8 mouse cellular contexts compared by ENCODE assay signal in genomic region chr4:155320281-155321244, GRCm38 (mm10). TPM values are rescaled to one million over a fixed set of nuclear protein-coding genes. Genes with fewer than 3 reads are reported as not detected.
DNase-seq lines count a peak whose midpoint lies in the region; ATAC-seq and TF ChIP-seq lines count a peak whose summit lies in the region.

No protein-coding gene starts in this region.

- no peak overlapping the region for H3K4me2 ChIP-seq in CH12.LX (ENCODE audit: insufficient read depth, low read depth, poor library complexity, severe bottlenecking)
- no peak overlapping the region for H3K4me2 ChIP-seq in forebrain, embryonic 16.5 days (ENCODE audit: low read length)
- no peak overlapping the region for H3K4me2 ChIP-seq in stomach, embryonic 15.5 days

- H3K79me2 ChIP-seq in CH12.LX (replicated peaks; ENCODE audit: control insufficient read depth, extremely low read depth, insufficient read depth, poor library complexity, severe bottlenecking), result no peaks in the 10 kb centered on the region

- no peak for TF ChIP-seq EP300 in CH12.LX (IDR thresholded peaks at IDR 0.05; ENCODE audit: low read length)

- peaks cover 5 to 12% of the 10 kb centered on the region in 2 experiments; a peak in 3 of 4 replicates for H3K4me1 ChIP-seq in CH12.LX (ENCODE audit: control insufficient read depth in 1 of 2, insufficient read depth in 2 of 2)
- H3K4me1 ChIP-seq in forebrain, embryonic 16.5 days (replicated peaks; ENCODE audit: control insufficient read depth, insufficient read depth, low read length), result peaks cover 8% of the 10 kb centered on the region
- H3K4me1 ChIP-seq in stomach, embryonic 15.5 days, result 0 out of 2 replicates have a peak, but pooled peaks cover 3% of the 10 kb centered on the region

- dilution Hi-C loops in CH12.LX (cut with MboI; ENCODE audit: extremely low pct_ligation_motif_present, extremely low pct_unique_long_range_greater_than_20kb, low sequenced_read_pairs), result no loop called here

- H3K36me3 ChIP-seq in CH12.LX (replicated peaks in 1 of 2; ENCODE audit: control insufficient read depth in 1 of 2, insufficient read depth in 1 of 2, low read length in 1 of 2), result no peaks in the 10 kb centered on the region
- no peaks in the 10 kb centered on the region for H3K36me3 ChIP-seq in forebrain, embryonic 16.5 days (ENCODE audit: control insufficient read depth, insufficient read depth)
- no peaks in the 10 kb centered on the region for H3K36me3 ChIP-seq in stomach, embryonic 15.5 days

- H3K27ac ChIP-seq in CH12.LX (ENCODE audit: insufficient read depth, low read depth), result no peak overlapping the region
- peak overlapping the region; percentile 24; the same call in 1 of the 2 replicates for H3K27ac ChIP-seq in forebrain, embryonic 16.5 days (ENCODE audit: low read length)
- H3K27ac ChIP-seq in stomach, embryonic 15.5 days, result no peak overlapping the region

- H3K9ac ChIP-seq in CH12.LX (ENCODE audit: insufficient read depth, low read depth), result no peak overlapping the region
- 0 out of 2 replicates have a peak overlapping the region, but pooled peaks have one; percentile 27 for H3K9ac ChIP-seq in forebrain, embryonic 16.5 days (replicated peaks; ENCODE audit: low read depth, low read length)
- no peak overlapping the region for H3K9ac ChIP-seq in stomach, embryonic 15.5 days

- peak; percentile 85 for ATAC-seq in forebrain, embryonic 16.5 days
- peak; percentile 44; the same call in 1 of the 2 replicates for ATAC-seq in stomach, embryonic 15.5 days (ENCODE audit: insufficient read depth, low FRiP score, low read depth)

- in situ Hi-C loops in CH12.LX (cut with MboI; ENCODE audit: low pct_ligation_motif_present, low pct_unique_long_range_greater_than_20kb, low sequenced_read_pairs), result no loop called here

- DNase-seq in gastrocnemius, adult 18-20 months (ENCODE audit: low spot score), result peak; percentile 24
- DNase-seq in gastrocnemius, postnatal 25 days, result no peak
- peak; percentile 70 for DNase-seq in CH12.LX (ENCODE audit: extremely low read depth)
- peak; percentile 38 for DNase-seq in c-Kit-positive CD71-positive TER-119-positive erythroid progenitor cells, embryonic 14.5 days (ENCODE audit: low spot score)
- DNase-seq in kidney, postnatal 25 days, result peak; percentile 54 to 59
- DNase-seq in mesoderm, embryonic 11.5 days (ENCODE audit: low read depth, low spot score), result peak; percentile 88

- TF ChIP-seq RAD21 in CH12.LX (IDR thresholded peaks at IDR 0.05; ENCODE audit: low read depth, low read length), result peak; percentile 53

- no peak for TF ChIP-seq POLR2A in CH12.LX (IDR thresholded peaks at IDR 0.05; ENCODE audit: low read depth, low read length)

- peak; percentile 31 to 79 for TF ChIP-seq CTCF in CH12.LX (conservative IDR thresholded peaks at IDR 0.05 in 1 of 2, IDR thresholded peaks at IDR 0.05 in 1 of 2; ENCODE audit: low read depth in 2 of 2, low read length in 2 of 2)

- H3K4me3 ChIP-seq in CH12.LX (replicated peaks in 1 of 3; ENCODE audit: low read depth in 2 of 3, low read length in 2 of 3, poor library complexity in 1 of 3), result no peak overlapping the region
- H3K4me3 ChIP-seq in forebrain, embryonic 16.5 days (replicated peaks; ENCODE audit: low read length), result no peak overlapping the region
- H3K4me3 ChIP-seq in stomach, embryonic 15.5 days (replicated peaks), result no peak overlapping the region

- H3K9me3 ChIP-seq in CH12.LX (replicated peaks; ENCODE audit: low read length), result no peaks in the 10 kb centered on the region
- H3K9me3 ChIP-seq in forebrain, embryonic 16.5 days (ENCODE audit: control insufficient read depth, low read length), result no peaks in the 10 kb centered on the region
- H3K9me3 ChIP-seq in stomach, embryonic 15.5 days, result no peaks in the 10 kb centered on the region

- peaks cover 57% of the 10 kb centered on the region for H3K27me3 ChIP-seq in CH12.LX (replicated peaks)
- H3K27me3 ChIP-seq in forebrain, embryonic 16.5 days (replicated peaks; ENCODE audit: control insufficient read depth, insufficient read depth, low read length), result no peaks in the 10 kb centered on the region
- no peaks in the 10 kb centered on the region for H3K27me3 ChIP-seq in stomach, embryonic 15.5 days (replicated peaks)

- WGBS in forebrain, embryonic 16.5 days, result 44% methylated on average over 15 of the region's 15 CpGs
- WGBS in stomach, embryonic 15.5 days, result 59% methylated on average over 15 of the region's 15 CpGs

TF ChIP-seq in CH12.LX, 34 proteins besides CTCF, POLR2A, EP300 and RAD21:
- TF ChIP-seq NELFE (IDR thresholded peaks at IDR 0.05; ENCODE audit: low read depth, low read length) (0 out of 2 replicates have a peak, but pooled peaks have one; percentile 20), BHLHE40 (IDR thresholded peaks at IDR 0.05; ENCODE audit: low read depth, low read length) (no peak), NRF1 (IDR thresholded peaks at IDR 0.05; ENCODE audit: low read depth, low read length) (no peak), TCF12 (IDR thresholded peaks at IDR 0.05; ENCODE audit: low read depth, low read length) (no peak), MAX (IDR thresholded peaks at IDR 0.05; ENCODE audit: low read length) (peak; percentile 27; the same call in 1 of the 2 replicates), PAX5 (IDR thresholded peaks at IDR 0.05; ENCODE audit: low read length) (no peak), ZMIZ1 (IDR thresholded peaks at IDR 0.05; ENCODE audit: low read depth, low read length) (no peak), RCOR1 (conservative IDR thresholded peaks at IDR 0.05; ENCODE audit: low read depth, low read length) (no peak), SMC3 (IDR thresholded peaks at IDR 0.05; ENCODE audit: low read depth, low read length) (peak; percentile 76), MAFK (IDR thresholded peaks at IDR 0.05; ENCODE audit: insufficient replicate concordance, low read length) (no peak), SIN3A (IDR thresholded peaks at IDR 0.05; ENCODE audit: low read length) (0 out of 2 replicates have a peak, but pooled peaks have one; percentile 29)

RNA-seq across cellular contexts. Expression of gene Prkcz, which starts 40.6 kb away (rescaled TPM):
- 1 to 10 TPM; 3.1 to 3.8 TPM for total RNA-seq in gastrocnemius, adult 18-20 months (2021)
- 1 to 10 TPM; 1.5 to 3.8 TPM for total RNA-seq in gastrocnemius, postnatal 25 days (2021)
- total RNA-seq in CH12.LX (2012; rRNA removed) (8.4 and 11.8 TPM in 2 replicates), CH12.LX (2014; rRNA removed) (0.16 TPM in 1 of 2 replicates, not detected in the other)
- polyA plus RNA-seq in CH12.LX (2012; ENCODE audit: insufficient read length, low read depth), result 1.6 and 2.5 TPM in 2 replicates
- polyA plus RNA-seq in forebrain, embryonic 16.5 days (2015; fragmentation: Nextera tagmentation; extraction: Ambion mirVana), result 68.9 and 86.5 TPM in 2 replicates
- 17.9 and 18.3 TPM in 2 replicates for polyA plus RNA-seq in stomach, embryonic 15.5 days (2015; fragmentation: Nextera tagmentation; extraction: Ambion mirVana)
